Mouse (Mus musculus): Measurements from ENCODE around the gene Cdca5.

GRCm38 (mm10) chr19:6117346-6117985 lies 32.7 kb downstream of the Cdca5 start:
- no peak for TF ChIP-seq POLR2A (IDR thresholded peaks at IDR 0.05; ENCODE audit: borderline replicate concordance, low read depth, low read length)
- no peak for TF ChIP-seq CTCF (IDR thresholded peaks at IDR 0.05; ENCODE audit: low read depth, low read length)

All from bone marrow macrophage, adult 2 months (primary cell).